Mouse (Mus musculus) T-helper 2 cell (primary cell): ENCODE data around the gene Cmbl.

ENCODE experiments used
- in situ Hi-C: fragments of 300-600 bp; cut with MboI, MseI; formaldehyde crosslinking; loops from one replicate; pipeline ENCODE4 v1.15.1; 2025; ENCODE audit warnings: high pct_unique_total_duplicates

The Cmbl gene

DNA sequence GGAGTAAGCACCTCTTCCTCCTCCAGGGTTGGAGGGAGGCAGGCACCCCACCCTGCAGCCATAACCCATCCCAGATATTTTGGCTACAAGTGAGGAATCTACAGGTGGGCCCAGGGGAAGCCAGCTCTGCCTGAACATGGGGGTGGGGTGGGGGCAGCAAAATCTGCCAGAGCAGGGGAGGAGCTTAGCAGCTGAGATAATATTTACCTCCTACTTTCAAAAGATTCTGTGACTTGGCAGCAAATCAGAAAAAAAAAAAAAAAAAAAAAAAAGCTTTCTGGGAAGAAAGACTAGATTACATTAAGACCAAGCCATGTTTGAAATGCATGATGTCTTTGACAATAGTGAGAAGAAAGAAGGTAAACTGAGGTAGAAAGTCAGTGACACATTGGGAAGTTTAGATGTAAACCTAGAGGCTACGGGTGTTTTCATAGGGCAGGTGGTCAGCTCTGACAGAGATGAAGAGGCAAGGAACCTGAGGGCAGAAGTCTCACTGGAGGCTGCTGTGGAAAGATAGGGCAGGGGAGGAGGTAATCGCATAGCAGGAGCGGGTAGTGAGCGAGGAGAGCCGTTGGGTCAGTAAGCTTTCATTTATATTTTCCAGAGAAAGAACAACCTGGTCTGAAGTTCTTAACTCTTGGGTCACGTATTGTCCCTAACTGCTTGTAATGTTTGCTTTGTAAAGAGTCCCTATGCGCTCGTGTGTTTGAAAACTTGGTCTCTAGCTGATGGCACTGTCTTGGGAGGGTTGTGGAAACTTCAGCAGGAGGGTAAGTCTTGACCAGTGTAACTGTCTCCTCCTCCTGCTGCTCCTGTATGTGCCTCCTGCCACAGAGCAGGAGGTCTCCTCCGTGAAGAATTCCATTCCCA lies 25.3 kb upstream of the Cmbl start:
- in situ Hi-C loops: no loop called here

DNA sequence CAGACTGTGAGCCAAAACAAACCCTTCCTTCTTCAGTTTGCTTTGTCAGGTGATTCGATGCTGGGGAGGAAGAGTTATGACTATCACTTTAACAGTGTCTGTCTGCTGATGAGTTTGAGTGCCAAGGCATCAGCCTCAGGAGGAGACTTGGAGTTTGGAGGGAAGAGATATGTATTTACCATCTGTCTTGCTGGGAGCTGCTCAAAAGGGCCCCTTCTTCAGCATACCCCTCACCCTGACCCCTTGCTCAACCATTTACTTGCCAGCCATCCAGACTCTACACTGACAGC lies 24.7 kb upstream of the Cmbl start:
- in situ Hi-C loops: no loop called here

- in situ Hi-C loops: no loop called here
Measured at GRCm38 (mm10) chr15:31542013-31542958, 22.9 kb upstream of the Cmbl start.

DNA sequence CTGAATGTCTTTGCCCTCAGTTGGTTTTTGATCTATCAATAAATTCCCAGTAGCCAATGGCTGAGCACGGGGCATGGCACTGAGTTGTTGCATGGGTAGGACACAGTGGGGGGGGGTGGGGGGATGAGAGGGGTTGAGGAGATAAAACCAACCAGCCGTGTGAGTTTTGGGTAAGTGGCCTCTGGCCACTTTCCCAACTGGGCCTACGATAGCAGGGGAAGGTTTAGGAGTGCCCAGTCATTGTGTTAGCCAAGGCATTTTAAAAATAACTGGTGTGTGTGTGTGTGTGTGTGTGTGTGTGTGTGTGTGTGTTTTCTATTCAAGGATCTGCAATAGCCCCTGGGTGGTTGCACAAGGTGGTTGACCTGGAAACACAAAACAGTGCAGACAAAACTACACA lies 21.9 kb upstream of the Cmbl start:
- in situ Hi-C loops: no loop called here

GRCm38 (mm10) chr15:31545058-31545457 lies 20.1 kb upstream of the Cmbl start:
- in situ Hi-C loops: no loop called here

DNA sequence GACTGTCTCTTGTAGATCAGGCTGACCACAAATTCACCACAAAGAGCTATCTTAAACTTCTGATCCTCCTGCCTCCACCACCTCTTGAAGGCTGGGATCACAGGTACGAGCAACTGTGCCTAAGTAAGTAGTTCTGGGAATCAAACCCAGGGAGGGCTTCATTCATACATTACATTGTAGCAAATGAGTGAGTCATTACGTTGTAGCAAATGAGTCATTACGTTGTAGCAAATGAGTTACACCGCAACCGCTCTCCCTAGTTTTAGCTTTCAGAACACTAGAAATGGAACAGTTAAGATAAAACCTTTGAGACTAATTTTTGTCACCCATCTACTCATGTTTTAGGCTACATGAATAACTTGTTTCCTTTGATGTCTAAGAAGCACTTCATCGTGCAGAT lies 18.9 kb upstream of the Cmbl start:
- in situ Hi-C loops: no loop called here

DNA sequence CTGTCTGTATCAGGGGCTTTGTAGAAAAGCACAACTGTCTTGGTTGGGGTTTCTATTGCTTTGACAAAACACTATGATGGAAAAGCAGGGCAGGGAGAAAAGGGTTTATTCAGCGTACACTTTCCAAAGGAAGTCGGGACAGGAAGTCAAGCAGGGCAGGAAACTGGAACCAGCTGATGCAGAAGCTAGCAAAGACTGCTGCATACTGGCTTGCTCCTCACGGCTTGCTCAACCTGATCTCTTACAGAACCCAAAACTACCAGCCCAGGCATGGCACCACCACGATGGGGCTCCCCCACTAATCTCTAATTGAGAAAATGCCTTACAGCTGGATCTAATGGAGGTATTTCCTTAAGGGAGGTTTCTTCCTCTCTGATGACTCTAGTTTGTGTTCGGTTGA lies 17.8 kb upstream of the Cmbl start:
- in situ Hi-C loops: no loop called here

- in situ Hi-C loops: no loop called here
Measured at GRCm38 (mm10) chr15:31550381-31550780, 14.8 kb upstream of the Cmbl start.

DNA sequence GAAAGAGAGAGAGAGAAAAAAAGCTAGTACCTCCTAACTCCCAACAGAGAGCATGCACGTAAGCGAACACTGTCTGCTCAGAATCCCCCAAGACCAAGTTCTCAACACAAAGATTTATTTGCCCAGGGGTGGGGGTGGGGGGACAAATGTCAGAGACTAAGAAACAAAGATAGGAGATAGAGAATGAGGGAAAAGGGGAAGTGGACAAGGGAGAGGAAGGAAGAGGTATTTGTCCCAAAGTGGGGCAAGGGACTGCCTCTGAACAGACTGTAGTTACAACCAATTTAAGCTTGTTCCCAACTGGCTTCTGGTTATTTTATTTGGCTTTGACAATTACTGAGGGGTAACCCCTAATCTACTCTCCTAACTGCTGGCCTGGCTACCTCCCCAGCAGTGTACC lies 10.3 kb upstream of the Cmbl start:
- in situ Hi-C loops: loop anchor here (5.0 kb wide), 1 partner anchor 38 kb away; no protein-coding TSS in a partner anchor

- in situ Hi-C loops: no loop called here
Measured at GRCm38 (mm10) chr15:31561390-31561789, 3.8 kb upstream of the Cmbl start.

DNA sequence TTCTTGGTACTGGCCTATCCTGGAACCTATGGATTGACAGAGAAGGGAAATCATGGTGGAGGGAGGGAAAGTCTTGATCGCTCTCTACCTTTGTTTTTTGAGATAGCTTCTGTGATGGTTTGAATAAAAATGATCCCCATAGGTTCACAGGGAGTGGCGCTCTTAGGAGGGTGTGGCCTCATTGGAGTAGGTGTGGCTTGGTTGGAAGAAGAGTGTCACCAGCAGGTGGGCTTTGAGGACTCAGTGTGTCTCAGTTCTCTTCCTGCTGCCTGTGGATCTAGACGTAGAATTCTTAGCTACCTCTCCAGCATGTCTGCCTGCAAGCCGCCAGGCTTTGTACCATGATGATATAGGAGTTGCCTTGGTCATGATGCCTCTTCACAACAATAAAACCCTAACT lies 3.2 kb upstream of the Cmbl start:
- in situ Hi-C loops: no loop called here

DNA sequence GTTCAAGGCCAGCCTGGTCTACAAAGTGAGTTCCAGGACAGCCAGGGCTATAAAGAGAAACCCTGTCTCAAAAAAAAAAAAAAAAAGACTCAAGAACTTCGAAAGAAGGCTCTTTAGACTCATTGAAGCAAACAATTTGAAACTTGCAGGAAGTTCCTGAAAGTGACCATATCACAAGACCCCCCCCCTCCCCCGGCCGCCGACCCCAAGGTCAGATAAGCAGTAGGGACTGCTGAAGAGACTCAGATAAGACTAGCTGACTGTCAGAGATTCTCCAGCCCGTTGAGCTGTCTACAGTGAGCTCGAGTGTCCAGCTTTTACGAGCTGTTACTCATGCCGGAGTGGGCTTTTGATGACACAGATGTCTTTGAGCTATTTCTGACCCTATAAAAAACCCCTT lies 2.3 kb upstream of the Cmbl start:
- in situ Hi-C loops: no loop called here

GRCm38 (mm10) chr15:31563577-31564546 lies 1.3 kb upstream of the Cmbl start:
- in situ Hi-C loops: no loop called here

GRCm38 (mm10) chr15:31565786-31566185 lies 597 bp downstream of the Cmbl start:
- in situ Hi-C loops: no loop called here

GRCm38 (mm10) chr15:31567431-31567830 lies 2.2 kb downstream of the Cmbl start:
- in situ Hi-C loops: no loop called here

DNA sequence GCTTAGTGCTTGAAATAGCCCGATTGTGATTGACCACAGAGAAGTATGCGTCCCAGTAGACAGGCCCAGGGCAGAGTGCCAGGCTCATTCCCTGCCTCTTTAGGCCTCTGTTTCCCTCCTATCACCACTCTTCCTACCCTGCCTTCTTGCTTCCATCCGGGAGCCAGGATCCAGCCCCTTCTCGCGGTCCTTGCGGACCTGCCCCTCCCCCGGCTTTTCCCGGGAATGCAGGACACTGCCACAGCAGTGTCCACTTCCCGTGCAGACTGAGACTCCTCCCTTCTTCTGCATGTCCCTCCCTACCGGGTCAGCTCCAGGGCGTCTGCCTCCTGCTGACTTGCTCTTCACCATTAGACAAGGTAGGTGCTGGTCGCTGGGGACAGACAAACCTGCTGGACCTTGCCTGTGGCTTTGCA lies 3.4 kb downstream of the Cmbl start:
- in situ Hi-C loops: no loop called here

DNA sequence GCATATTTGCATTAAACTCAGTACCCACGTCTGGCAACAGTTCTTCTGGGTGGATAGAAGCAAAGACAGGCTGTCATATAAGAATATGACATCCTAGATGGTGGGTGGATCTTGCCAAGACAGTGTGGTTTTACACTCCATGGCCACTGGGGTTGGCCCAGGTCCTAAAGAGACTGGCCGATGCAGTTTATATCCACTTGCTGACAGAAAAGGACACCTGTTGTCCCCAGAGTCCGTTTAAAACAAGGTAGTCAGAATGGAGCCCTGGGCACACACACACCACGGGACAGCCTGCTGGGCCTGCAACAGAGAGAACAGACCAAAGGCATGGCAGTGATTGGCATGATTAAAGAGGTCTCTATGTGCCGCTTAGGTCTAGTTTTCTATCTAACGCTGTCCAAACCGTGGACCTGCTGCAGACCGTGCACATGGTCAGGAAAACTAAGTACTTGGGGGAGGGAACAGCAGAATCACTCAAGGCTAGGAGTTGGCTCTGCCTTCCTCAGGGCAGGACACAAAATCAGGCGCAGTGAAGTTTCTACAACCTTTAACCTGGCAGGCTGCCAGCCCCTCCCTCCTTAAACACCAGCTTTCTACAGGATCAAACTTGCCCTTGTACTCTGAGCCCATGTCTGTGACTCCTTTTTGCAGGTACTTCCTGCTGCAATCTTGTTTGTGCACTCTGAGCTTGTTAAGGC lies 4.3 kb downstream of the Cmbl start:
- in situ Hi-C loops: no loop called here

DNA sequence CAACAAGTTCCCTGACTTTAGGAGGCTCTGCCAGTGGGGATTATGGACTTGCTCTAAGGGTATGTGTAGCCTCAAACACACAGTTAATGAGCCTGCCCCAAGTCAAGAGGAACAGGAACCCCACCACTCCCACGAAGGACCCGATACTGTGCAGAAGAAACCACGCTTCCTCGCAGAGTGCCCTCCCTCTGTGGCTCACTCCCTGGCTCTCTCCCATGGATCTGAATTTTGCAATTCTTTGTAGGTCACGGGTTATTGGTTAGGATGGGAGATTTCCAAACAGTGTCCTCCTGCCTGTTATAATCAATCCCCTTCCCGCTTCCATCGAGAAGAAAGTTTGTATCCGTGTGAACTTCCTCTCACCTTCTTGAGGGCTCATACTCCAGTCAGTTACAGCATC lies 5.8 kb downstream of the Cmbl start:
- in situ Hi-C loops: no loop called here

DNA sequence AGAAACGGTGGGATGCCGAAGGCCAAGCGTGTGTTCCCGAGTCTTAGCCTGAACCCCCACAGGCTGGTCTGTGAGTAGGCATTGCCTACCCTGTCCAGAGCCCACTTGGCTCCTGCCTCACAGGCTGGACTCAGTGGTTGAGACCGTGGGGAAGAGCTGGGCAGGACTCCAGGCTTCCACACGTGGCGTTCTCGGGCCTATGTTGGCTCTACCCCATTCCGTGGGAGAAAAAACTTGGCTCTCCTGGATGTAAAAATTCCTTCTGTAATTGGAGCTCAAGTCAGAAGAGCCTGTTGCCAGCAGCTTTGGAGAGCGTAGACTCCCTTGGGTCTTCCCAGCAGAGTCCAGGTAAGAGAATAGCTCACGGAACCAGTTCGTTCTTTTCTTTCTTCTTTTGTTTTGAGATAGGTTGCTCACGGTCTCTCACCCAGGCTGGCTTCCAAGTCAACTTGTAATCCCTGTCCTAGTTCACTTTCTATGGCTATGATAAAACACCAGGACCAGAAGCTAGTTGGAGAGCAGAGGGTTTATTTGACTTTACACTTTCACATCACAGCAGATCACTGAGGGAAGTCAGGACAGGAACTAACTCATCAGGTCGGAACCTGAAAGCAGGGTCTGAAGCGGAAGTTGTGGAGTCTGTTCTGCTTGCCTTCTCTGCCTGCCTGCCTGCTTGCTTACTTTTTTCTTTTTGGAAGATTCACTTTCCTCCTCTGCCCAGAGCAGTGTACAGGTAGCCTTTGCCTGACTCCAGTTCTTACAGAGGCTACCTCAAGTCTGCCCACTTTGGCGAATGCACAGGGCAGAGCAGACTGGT lies 6.9 kb downstream of the Cmbl start:
- in situ Hi-C loops: no loop called here

DNA sequence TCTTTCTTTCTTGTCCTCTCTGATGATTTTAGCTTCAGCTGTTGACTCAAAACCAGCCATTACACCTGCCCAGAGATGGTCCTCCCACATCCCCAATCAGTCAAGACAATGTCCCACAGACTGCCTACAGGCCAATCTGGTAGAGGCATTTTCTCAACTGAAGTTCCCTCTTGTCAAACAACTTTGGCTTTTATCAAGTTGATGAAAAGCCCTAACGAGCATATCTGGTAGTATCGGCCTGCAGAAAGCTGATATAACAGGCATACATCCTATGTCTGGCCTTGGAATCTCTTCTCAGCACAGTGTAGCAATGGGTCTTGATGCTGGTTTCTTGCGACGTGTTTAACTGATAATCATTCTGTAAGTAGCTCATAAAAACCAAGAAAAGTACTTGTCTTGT lies 8.1 kb downstream of the Cmbl start:
- in situ Hi-C loops: no loop called here
